Mouse (Mus musculus) kidney, embryonic 14.5 days (tissue): Measurements from ENCODE around the gene Prm3. TPM values are rescaled to one million over a fixed set of nuclear protein-coding genes. Genes with fewer than 3 reads are reported as not detected.

Experiments
- ATAC-seq: fragments of 200-750 bp; cut with Nextera tagmentation; 2 replicates; pipeline ENCODE4 v1.8.0; 2017; ENCODE audit warnings: moderate number of reproducible peaks, mild to moderate bottlenecking, moderate TSS enrichment, moderate library complexity; ENCODE audit not compliant: low FRiP score, low TSS enrichment
- H3K27ac ChIP-seq: fragments of 300-500 bp; sonication (generic); 2 replicates; pipeline ENCODE4 v1.5.1; 2014; ENCODE audit warnings: low read depth, mild to moderate bottlenecking, low read length, moderate library complexity, mixed read lengths
- H3K27me3 ChIP-seq: fragments of 300-500 bp; sonication (generic); 2 replicates; pipeline ENCODE4 v1.6.1; 2014; ENCODE audit warnings: mild to moderate bottlenecking, low read length; ENCODE audit not compliant: control insufficient read depth, insufficient read depth
- H3K36me3 ChIP-seq: fragments of 300-500 bp; sonication (generic); 2 replicates; pipeline ENCODE4 v1.6.1; 2014; ENCODE audit warnings: low read length, mixed read lengths; ENCODE audit not compliant: control insufficient read depth, insufficient read depth
- H3K4me1 ChIP-seq: fragments of 300-500 bp; sonication (generic); 2 replicates; pipeline ENCODE4 v1.6.1; 2014; ENCODE audit warnings: low read length, mixed read lengths; ENCODE audit not compliant: control insufficient read depth, insufficient read depth
- H3K4me2 ChIP-seq: fragments of 300-500 bp; sonication (generic); replicated peaks from 2 replicates; pipeline ENCODE4 v1.6.1; 2014; ENCODE audit warnings: low read depth, mild to moderate bottlenecking, low read length
- H3K4me3 ChIP-seq: fragments of 300-500 bp; sonication (generic); 2 replicates; pipeline ENCODE4 v1.5.1; 2014; ENCODE audit warnings: mild to moderate bottlenecking, low read length
- H3K9ac ChIP-seq: fragments of 300-500 bp; sonication (generic); 2 replicates; pipeline ENCODE4 v1.6.1; 2014; ENCODE audit warnings: low read depth, mild to moderate bottlenecking, low read length, moderate library complexity
- H3K9me3 ChIP-seq: fragments of 300-500 bp; sonication (generic); 2 replicates; pipeline ENCODE4 v1.6.1; 2016; ENCODE audit warnings: low read length; ENCODE audit not compliant: control insufficient read depth
- WGBS: fragments of 180-500 bp; shearing (Covaris S2); extraction: QIAGEN DNeasy Blood & Tissue Kit; methylation state at CpG from one replicate; pipeline ENCODE4 v1.1.7; 2014; 5-methylcytosine and 5-hydroxymethylcytosine counted together
- polyA plus RNA-seq: library from polyadenylated mRNA; unstranded; fragments of >200 nt; fragmentation: Nextera tagmentation; extraction: Ambion mirVana; gene quantifications from 2 replicates; pipeline ENCODE4 v1.2.1, GENCODE M21; 2014

The Prm3 gene
- polyA plus RNA-seq, 1 experiment from 2014 or later: not detected

DNA sequence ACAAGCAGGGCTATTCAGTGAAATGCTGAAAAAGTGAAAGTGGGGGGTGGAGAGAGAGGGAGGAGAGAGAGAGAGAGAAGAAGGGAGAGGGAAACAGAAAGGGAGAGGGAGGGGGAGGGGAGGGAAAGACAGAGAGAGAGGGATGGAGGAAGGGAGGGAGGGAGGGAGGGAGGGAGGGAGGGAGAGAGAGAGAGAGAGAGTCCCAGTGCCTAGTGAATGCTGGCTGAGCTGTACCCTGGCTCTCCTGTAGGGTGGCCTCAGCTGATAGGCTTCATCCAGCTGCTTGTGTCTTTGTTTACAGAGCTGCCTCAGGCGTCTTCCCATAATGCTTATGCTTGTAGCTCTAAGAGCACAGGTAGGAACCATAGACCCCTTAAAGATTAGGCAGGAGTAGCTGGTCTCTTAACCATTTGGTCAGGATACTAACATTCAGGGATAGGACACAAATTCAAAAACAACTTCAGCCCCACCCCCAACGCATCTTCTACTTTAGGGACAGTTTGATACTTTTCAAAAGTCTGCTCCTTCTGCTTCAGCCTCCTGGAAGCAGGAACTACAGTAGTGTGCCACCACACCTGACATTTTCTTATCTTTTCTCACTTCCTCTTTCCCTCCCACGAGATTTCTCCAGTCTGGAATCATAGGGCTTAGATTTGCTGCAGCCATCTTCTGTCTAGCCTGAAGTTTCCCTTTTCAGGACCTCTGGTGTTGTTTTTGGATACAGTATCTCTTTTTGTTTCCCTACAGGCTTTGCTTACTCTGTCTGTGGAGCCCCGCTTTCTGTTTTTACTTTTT lies 20.0 kb downstream of the Prm3 start:
- no peaks in the 10 kb centered on the region for H3K36me3 ChIP-seq
- H3K4me3 ChIP-seq: no peak overlapping the region
- no peak overlapping the region for H3K4me2 ChIP-seq
- H3K9ac ChIP-seq: no peak overlapping the region
- H3K27me3 ChIP-seq: no peaks in the 10 kb centered on the region
- peaks cover 7% of the 10 kb centered on the region; the same call in 1 of the 2 replicates for H3K4me1 ChIP-seq
- H3K27ac ChIP-seq: no peak overlapping the region
- ATAC-seq: no peak
- WGBS: 37% methylated on average over 4 of the region's 4 CpGs
- H3K9me3 ChIP-seq: no peaks in the 10 kb centered on the region

DNA sequence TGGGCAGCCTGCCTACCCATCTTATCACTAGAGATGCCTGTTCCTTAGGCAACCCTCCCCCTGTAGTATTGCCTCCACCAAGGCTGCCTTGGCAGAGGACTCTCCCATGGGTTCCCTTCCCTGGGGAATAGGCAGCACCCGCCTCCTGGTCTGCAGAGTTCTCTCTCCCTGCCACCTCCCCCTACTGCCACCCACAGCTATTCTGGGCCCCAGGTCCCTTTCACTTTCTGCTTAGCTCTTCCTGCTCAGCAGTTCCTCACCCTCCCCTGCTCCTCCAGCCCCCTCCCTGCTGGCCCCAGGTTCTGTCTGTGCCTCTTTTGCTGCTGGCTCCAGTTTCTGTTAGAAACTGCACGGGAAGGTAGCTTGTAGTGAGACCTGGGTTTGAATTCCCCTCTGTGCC lies 21.1 kb downstream of the Prm3 start:
- WGBS: 47% methylated on average over 2 of the region's 2 CpGs
- no peak for ATAC-seq

DNA sequence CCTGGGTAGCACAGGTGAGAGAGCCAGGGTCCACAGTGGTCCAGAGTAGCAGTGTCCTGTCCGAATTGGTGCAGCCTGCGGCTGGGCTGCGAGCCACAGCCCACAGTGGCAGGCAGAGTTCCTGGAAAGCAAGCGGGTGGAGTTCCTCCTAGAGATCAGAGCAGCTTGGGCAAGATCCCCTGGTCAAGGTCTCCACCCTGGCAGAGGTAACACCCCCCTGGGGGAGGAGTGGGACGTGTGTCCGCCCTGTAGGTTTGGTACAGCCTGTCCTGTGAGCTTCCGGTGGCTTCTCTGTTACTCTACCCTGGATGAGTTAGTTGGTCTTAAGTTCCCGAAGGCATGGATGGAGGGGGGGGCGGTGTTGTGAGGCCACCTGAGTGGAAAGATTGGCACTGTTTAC lies 21.9 kb downstream of the Prm3 start:
- H3K4me3 ChIP-seq: no peak overlapping the region
- no peak for ATAC-seq
- H3K27ac ChIP-seq: no peak overlapping the region
- H3K27me3 ChIP-seq: no peaks in the 10 kb centered on the region
- no peaks in the 10 kb centered on the region for H3K36me3 ChIP-seq
- H3K9me3 ChIP-seq: no peaks in the 10 kb centered on the region
- H3K9ac ChIP-seq: no peak overlapping the region
- 51% methylated on average over 9 of the region's 9 CpGs for WGBS
- H3K4me1 ChIP-seq: peaks cover 8% of the 10 kb centered on the region; the same call in 1 of the 2 replicates
- no peak overlapping the region for H3K4me2 ChIP-seq

More for the DNA sequence above, 21.1 kb downstream of the Prm3 start:
- Histone ChIP-seq H3K4me2 (no peak overlapping the region), H3K27me3 (no peaks in the 10 kb centered on the region), H3K27ac (no peak overlapping the region), H3K4me1 (peaks cover 7% of the 10 kb centered on the region; the same call in 1 of the 2 replicates), H3K36me3 (no peaks in the 10 kb centered on the region), H3K9me3 (no peaks in the 10 kb centered on the region), H3K4me3 (no peak overlapping the region), H3K9ac (no peak overlapping the region; the same call in 1 of the 2 replicates)

DNA sequence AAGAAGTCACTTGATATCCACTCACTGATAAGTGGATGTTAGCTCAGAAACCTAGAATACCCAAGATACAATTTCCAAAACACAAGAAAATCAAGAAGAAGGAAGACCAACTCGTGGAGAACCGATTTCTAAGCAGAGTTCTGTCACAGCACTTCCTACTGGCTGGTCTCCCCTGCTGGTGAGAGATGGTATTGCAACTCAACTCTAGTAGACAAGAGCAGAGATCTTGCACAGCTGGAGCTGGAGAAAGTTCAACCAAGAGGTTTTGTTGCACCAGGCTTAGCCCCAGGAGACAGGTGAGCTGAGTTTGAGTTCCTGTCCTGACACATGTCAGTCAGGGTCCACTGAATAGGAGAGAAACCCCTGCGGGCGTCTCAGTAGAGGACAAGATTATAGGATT lies 23.6 kb downstream of the Prm3 start:
- ATAC-seq: peak; percentile 28; the same call in 1 of the 2 replicates
- WGBS: 39% methylated on average over 4 of the region's 4 CpGs
- Histone ChIP-seq H3K9me3 (no peaks in the 10 kb centered on the region), H3K4me3 (no peak overlapping the region), H3K4me2 (no peak overlapping the region), H3K27ac (no peak overlapping the region), H3K36me3 (no peaks in the 10 kb centered on the region), H3K4me1 (peaks cover 11% of the 10 kb centered on the region; the same call in 1 of the 2 replicates), H3K27me3 (no peaks in the 10 kb centered on the region), H3K9ac (no peak overlapping the region)

DNA sequence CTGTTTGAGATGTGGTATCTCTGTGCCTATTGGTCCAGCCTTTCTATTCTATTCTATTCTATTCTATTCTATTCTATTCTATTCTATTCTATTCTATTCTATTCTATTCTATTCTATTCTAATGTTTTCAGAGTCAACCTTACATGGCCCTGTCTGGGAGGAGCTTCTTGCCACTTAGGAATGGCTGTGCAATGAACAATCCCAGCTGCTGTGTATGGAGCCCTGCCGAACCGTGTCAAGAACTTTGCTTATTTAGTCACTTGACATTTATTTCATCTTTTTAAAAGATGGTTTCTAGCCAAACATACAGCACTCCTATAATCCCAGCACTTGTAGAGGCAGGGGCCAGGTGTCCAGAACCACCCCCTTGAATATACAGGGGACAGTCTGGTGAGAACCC lies 26.4 kb downstream of the Prm3 start:
- WGBS: 35% methylated on average over 2 of the region's 2 CpGs
- Histone ChIP-seq H3K36me3 (no peaks in the 10 kb centered on the region), H3K4me3 (no peak overlapping the region), H3K4me1 (0 out of 2 replicates have a peak, but pooled peaks cover 4% of the 10 kb centered on the region), H3K27me3 (no peaks in the 10 kb centered on the region), H3K9me3 (no peaks in the 10 kb centered on the region), H3K9ac (no peak overlapping the region), H3K27ac (no peak overlapping the region), H3K4me2 (no peak overlapping the region)
- ATAC-seq: no peak

DNA sequence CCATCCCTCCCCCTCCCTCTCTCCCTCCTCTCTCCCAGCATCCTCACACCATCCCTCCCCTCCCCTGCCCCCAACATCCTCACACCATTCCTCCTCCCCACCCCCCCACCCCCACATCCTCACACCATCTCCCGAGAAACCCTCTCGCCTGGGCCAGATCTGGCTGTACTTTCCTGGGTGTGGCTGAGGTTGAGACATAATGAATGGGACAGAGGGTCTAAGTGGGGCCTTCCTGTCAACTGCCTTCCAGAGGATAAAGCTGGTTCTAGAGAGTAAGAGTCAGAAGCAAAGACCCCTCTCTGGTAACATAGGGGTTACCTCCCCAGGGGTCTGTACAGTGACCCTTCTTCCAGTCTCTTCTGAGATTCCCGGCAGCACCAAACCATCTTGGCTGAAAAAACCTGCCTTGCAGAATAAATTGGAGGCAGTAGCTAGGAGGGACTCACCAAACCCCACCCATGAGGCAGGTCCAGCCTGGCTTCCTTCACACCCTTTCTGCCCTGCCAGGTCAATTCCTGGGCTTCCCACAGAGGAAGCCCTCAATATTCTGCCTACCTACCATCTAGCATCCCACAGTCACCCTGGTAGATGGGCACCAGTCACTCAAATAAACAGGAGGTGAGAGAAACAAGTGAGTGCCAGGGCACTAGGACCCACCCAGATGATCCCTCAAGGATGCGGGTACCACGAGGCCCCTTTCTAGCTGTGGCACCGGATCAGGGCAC lies 27.0 kb downstream of the Prm3 start:
- Histone ChIP-seq H3K27me3 (no peaks in the 10 kb centered on the region), H3K27ac (no peak overlapping the region), H3K4me2 (no peak overlapping the region), H3K4me1 (0 out of 2 replicates have a peak, but pooled peaks cover 4% of the 10 kb centered on the region), H3K9me3 (no peaks in the 10 kb centered on the region), H3K36me3 (no peaks in the 10 kb centered on the region), H3K4me3 (no peak overlapping the region), H3K9ac (no peak overlapping the region)
- WGBS: 56% methylated on average over 6 of the region's 6 CpGs
- ATAC-seq: no peak

- H3K27ac ChIP-seq: no peak overlapping the region
- no peak overlapping the region for H3K9ac ChIP-seq
- H3K4me2 ChIP-seq: no peak overlapping the region
- no peaks in the 10 kb centered on the region for H3K9me3 ChIP-seq
- H3K27me3 ChIP-seq: no peaks in the 10 kb centered on the region
- H3K36me3 ChIP-seq: no peaks in the 10 kb centered on the region
- WGBS: 59% methylated on average over 5 of the region's 5 CpGs
- H3K4me1 ChIP-seq: 0 out of 2 replicates have a peak, but pooled peaks cover 4% of the 10 kb centered on the region
- ATAC-seq: no peak
- H3K4me3 ChIP-seq: no peak overlapping the region
These were observed 28.0 kb downstream of the Prm3 start for GRCm38 (mm10) chr16:10762569-10763180.

DNA sequence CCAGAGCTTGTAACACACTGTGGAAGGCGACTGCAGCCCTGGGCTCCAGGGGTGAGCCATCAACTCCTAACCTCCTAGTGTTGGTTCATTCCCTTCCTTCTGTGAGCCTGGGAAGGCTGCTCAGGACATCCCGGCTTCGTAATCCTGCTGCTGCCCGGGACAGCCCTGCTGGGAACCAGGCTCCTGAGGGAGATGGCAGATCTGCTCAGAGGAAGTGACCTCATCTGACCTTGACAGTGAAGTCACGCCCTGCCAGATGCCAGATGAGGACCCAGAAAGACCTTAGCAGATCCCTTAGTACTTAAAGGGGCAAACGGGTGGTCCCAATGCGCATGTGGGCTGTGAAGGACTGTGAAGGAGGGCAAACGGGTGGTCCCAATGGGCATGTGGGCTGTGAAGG lies 29.5 kb downstream of the Prm3 start:
- H3K4me3 ChIP-seq: no peak overlapping the region
- WGBS: 63% methylated on average over 8 of the region's 8 CpGs
- H3K4me2 ChIP-seq: no peak overlapping the region
- H3K27me3 ChIP-seq: no peaks in the 10 kb centered on the region
- H3K9ac ChIP-seq: no peak overlapping the region
- ATAC-seq: no peak
- no peaks in the 10 kb centered on the region for H3K36me3 ChIP-seq
- H3K27ac ChIP-seq: no peak overlapping the region
- H3K9me3 ChIP-seq: no peaks in the 10 kb centered on the region
- 0 out of 2 replicates have a peak, but pooled peaks cover 4% of the 10 kb centered on the region for H3K4me1 ChIP-seq
